Mouse (Mus musculus) spleen, postnatal 4 days (tissue): ENCODE data around the gene Clspn.

Experiments used
- DNase-seq, 2 experiments: peaks; one replicate each; pipeline ENCODE4 v3.0.0; 2022; ENCODE audit warnings: low spot score in 2 of 2

Gene Clspn

DNA sequence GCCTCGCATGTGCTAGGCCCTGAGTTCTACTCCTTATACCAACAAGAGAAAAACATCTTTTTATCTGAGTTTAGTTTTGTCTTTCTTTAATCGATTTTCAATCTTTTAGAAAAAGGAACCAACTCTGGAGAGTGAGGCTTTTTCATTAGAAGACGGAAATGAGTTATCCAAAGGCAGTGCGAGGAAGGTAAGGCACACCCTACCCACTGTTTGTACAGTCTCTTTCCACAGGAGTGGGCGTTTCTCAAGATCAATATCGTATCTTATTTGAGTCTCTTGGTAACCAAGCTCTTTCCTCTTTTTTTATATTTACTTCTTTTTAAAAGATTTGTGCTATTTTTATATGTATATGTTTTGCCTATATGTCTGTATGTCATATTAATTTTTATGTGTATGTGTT lies 7.1 kb downstream of the Clspn start:
- DNase-seq: no peak

DNA sequence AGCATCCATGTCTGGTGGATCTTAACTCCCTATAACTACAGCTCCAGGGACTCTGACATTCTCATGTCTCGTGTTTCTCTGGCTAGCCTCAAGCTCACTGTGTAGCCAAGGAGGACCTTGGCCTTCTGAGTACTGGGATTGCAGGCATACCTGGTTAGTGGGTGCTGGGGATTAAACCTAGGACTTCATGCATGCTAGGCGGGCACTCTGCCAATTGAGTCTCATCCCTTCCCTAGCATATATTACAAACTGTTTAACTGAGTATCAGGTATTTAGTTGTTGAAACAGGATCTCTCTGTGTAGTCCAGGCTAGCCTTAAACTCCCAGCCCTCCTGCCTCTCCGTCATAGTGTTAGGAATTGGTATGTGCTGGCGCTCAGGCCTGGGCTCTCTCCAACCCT lies 10.5 kb downstream of the Clspn start:
- DNase-seq: no peak

DNA sequence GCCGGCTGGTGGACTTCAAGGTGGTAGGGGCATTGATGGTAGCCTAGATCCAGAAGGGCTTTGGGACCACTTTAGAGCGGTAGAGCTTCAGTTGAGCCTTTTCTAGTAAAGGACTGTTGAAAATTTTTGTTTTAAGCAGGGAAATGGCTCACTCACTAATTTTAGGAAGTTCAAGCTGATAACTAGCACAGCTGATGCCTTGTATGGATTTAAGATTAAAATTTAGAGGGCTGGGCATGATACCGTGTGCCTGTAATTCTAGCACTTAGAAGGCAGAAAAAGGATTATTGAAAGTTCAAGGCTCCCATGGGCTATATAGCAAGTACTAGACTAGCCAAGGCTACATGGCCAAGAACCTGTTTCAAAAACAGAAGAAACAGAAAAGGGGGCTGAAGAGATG lies 13.0 kb downstream of the Clspn start:
- no peak for DNase-seq

DNA sequence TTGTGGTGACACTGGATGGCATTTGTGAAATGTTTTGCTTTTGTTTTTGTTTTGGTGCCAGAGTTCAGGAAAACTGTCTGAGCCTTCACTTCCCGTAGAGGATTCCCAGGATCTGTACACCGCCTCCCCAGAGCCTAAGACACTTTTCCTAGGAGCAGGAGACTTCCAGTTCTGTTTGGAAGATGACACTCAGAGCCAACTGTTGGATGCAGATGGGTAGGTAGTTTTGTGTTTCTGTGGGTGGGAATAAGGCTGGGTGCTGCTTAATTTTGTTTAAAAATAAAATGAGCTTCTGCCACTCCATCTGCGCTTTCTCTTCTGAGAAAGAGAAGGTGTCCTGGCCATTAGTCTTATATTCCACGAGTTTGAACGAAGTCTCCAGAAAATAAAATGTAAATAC lies 19.5 kb downstream of the Clspn start:
- DNase-seq: no peak

DNA sequence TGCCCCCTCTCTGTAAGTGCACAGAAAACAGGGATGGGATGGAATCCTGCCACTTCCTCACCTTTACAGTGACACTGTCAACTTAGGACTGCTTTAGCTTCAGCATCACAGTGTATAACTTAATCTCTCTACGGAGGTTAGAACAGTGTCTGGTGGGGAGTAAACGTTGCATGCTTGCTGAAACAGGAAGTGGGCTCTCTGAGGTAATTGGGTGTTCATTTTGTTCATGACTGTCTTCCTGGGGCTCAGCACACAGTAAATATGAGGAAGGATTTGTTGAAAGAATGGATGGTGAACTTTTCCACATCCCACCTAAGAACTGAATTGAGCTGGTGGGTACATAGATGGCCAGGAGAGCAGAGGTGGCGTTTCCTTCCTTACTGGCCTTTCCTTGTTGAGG lies 21.2 kb downstream of the Clspn start:
- DNase-seq: no peak

DNA sequence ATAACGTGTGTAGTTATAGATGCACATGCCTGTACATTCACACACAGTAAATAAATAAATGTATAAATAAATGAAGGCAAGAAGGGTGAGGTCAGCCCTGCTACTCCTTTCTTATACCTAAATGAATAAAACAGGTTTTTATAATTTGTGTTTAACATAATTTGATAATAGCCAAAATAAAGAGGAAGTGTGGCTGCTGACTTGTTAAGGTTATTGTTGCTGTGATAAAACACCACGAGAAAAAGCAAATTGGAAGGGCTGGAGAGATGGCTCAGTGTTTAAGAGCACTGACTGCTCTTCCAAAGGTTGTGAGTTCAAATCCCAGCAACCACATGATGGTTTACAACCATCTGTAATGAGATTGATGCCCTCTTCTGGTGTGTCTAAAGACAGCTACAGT lies 22.3 kb downstream of the Clspn start:
- no peak for DNase-seq

DNA sequence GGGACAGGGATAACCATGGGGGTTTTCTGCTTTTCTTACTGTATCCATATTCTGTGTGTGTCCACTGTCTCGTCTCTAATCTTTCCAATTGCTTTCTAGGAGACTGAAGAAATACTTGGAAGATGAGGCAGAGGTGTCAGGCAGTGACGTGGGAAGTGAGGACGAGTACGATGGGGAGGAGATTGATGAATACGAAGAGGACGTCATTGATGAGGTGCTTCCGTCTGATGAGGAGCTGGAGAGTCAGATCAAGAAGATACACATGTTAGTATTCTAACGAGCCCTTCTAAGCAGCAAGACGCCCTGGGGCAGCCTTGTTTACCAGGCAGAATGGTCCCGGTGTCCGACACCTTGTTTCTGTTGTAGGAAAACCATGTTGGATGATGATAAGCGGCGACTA lies 29.0 kb downstream of the Clspn start:
- DNase-seq: no peak

DNA sequence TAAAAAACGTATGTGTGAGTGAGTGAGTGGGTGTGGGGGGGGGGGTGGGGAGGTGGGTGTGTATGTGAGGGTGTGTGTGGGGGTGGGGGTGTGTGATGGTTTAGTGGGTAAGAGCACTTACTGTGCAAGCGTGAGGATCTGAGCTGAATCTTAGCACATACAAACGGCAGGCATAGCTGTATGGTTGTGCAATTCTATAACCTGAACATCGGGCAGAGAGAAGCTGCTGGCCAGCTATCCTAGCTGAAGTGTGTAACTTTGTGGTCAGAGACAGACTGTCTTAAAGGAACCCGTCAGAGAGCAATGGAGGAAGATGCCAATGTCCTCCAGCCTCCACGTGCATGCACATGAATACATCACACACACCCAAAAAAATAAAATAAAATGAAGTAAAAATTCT lies 35.3 kb downstream of the Clspn start:
- DNase-seq: no peak

DNA sequence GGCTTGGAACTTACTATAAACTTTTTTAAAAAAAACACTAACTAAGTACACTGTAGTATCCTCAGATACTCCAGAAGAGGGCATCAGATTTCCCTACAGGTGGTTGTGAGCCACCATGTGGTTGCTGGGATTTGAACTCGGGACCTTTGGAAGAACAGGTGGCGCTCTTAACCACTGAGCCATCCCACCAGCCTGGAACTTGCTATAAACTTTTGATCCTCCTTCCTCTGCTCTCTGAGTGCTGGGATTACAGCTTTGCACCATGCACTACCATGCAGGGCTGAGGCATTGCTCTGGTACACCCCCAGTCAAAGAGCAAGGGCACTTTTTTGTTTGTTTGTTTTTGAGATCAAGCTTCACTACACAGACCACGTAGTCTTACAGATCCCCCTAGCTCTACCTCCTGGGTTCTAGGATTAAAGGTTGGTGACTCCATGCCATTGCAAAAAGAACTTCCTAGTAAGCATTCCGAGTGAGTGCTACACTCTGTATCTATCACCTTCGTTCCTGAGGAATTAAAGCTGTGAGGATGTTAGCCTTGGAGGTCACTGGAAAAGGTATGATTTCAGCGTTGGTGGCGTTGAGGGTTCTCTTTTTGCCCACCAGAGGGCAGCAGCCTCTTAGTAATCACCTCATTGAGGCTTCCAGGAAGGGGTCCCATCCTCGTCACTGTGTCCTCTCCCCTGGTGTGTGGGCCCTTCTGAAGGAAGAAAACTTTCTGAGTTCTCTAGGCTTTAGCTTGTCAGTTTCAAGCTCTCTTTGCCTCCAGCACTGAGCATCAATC lies 43.4 kb downstream of the Clspn start:
- DNase-seq: peak in 1 of 2 experiments; percentile 72

DNA sequence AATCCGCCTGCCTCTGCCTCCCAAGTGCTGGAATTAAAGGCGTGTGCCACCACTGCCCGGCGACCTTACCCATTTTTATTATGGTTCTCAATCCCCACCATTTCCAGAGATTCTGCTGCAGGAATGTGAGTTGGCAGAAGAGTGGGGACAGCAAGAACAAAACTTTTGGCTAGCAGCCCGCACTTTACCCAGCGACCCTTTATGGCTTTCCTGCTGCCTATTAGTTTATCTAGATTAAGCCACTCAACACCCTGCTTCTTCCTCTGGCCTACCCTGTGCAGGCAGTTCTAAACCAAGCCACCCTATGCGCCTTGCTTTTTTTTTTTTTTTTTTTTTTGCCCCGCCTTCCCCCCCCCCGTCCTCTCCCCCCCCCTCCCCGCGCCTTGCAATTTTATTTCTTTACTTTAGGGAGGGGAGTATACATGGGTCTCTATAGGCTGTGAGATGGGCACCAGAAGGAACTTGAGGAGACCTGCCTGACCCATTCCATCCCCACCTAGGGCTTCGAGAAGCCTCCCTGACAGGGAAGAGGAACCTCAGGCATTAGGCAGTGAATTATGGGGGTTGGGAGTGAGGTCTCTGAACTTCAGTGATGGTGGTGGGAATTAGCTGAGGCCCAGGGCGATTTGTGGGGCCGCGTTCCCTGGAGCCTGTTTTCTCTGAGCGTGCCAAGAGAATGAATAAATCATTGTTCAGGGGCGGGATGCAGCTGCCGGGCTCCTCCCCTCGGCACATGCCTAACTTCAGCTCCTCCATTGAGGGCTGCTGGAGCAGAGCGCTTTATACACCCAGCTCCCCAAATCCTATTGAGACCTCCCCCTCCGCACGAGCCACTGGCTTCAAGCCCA lies 45.1 kb downstream of the Clspn start:
- DNase-seq: no peak

DNA sequence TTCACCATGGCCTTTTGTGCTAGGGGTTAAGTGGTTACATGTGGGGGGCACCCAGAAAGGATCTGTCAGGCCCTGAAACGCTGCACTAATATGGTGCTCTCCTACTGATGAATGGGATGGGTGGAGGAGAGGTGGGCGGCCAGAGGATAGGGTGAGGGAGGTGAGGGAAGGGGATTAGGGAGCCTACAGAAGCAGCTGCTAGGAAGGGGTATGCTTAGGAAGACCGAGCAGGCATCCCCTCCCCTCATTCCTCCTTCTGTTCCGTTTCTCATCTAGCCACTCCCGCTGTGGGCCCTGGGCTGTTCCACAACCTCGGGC lies 45.7 kb downstream of the Clspn start:
- DNase-seq: no peak

DNA sequence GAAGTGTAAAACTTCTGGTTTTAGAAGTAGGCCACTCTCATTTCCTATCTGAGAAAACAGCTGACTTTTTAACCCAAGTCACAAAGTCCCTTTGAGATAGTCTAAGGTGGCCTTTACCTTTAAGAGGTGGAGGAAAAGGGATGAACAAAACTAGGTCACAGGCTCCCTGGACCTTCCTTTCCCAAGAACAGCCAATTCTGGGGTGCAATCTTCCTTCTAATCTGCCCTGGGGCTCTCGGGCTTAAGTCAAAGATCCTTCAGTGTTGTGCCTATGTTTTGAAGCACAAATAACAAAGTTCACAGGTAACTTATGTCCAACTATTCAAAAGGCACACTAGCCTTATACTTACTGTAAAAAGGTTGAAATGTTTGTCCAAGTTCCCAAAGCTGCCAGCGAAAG lies 47.4 kb downstream of the Clspn start:
- DNase-seq: no peak

DNA sequence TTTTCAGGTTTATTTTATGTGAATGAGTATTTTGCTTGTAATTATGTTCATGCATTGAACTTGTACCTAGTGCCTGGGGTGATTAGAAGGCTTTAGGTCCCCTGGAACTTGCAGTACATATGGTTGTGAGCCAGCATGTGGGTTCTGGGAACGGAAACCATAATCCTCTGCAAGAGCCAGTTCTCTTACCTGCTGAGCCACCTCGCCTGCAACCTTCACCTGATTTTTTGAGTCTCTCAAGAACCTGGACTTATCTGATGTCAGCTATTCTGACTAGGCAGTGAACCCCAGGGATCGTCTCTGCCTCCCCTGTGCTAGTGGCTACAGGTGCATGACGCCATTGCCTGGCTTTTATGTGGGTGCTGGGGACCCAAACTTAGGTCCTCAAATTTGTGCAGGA lies 49.0 kb downstream of the Clspn start:
- no peak for DNase-seq

DNA sequence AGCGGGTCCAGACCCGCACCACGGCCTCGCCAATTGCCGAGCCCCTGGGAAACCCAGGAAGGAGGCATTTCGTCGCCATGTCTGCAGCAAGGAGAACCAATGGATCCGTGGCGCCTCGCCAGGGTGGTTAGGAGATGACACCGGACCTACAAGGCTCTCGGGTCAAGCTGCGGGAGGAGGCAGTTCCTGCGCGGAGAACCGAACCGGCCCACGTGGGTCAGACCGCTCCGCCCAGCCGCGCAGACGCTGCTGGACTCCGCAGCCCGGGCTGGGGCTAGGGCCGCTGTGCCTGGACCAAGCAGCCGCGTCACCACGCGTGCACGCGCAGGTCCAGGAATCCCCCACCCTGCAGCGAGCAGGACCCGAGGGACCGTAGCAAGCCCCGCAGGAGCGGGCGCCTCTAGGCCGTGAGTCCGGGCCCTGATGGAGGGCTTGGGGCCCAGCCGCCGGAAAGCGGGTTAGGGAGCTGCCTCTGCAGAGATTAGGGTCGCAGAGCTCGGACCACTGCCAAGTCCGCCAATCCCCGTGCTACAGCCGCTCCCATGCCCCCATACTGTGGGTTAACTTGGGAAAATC lies 53.0 kb downstream of the Clspn start, which contains the start of gene 5730409E04Rik:
Gene 5730409E04Rik (plus strand): TSS at position 213 of the 576 bp plus-strand sequence.
- DNase-seq: peak; percentile 24 to 66

DNA sequence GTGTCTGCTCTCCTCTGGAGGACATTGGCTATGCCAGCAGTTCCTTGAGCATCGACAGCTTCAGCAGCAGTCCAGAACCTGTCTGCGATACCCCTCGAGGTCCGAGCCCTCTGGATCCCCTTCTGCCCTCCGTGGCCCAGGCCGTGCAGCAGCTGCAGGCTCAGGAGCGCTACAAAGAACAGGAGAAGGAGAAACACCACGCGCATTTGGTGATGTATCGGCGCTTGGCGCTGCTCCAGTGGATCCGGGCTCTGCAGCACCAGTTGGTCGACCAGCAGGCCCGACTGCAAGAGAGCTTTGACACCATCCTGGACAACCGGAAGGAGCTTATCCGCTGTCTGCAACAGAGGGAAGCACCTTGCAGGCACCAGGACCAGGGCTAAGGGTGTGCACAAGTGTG lies 55.3 kb downstream of the Clspn start:
- DNase-seq: no peak

DNA sequence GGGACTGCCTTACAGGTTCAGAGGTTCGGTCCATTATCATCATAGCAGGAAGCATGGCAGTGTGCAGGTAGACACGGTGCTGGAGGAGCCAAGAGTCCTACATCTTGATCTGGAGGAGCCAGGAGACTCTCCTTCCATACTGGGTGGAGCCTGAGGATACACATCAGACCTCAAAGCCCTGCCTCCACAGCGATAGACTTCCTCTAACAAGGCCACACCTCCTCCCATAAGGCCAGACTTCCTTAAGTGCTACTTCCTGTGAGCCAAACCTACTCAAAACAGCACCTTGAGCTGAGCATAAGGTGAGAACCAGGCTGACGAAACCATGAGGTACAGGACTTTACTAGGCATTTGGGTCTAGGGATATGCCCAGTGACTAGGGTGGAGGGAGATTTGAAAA lies 59.6 kb downstream of the Clspn start:
- no peak for DNase-seq

DNA sequence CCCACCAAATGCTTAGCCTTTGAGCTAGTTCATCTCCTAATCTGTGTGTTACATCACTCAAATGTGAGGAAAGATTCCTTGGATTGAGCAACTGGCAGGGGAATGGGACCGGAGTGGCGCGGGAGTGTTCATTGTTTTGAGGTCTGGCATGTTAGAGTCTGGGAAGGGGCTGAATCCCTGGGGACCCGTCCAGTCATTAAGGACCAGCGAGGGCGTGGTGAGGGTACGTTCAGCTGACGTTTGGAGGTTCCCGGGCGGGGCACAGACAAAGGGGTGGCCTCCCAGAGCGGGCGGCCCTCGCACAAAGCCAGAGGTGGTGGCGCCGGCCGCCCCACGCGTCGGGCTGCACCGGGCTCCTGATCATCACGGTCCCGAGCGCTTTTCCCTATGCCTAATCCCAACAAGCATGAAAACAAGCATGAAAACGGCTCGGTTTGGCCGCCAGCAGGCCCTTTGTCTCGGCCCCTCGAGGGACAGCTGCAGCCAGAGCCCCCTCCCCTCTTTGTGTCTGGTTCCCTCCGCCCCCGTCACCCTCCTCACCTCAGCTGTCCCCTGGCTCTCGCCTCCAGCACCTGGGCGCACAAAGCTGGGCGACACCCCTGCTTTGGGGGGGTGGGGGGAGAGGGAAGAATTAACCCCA lies 63.1 kb downstream of the Clspn start:
- DNase-seq: no peak

DNA sequence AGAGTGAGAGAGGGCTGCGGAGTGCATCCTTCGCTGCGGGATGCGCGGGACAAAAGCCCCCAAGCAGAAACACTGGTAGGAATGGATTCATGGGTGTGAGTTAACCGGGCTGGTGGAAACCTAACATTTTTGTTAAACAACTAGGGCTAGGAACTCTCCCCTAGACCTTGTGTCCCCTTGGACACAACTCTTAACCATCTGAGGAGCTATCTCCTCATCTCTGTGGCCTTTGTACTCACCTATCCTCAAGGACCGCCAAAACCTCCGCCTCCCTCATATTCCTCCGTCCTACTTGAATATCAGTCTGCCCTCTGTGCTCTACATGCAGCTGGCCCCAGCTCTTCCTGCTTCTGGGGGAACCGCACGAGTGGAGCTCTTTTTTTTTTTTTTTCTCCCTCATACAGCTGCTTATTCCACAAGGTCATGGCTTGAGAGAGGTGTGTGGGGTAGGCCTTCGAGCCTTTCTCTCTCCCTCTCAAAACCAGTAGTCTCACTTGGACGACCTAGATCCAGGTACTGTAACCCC lies 63.7 kb downstream of the Clspn start:
- no peak for DNase-seq

DNA sequence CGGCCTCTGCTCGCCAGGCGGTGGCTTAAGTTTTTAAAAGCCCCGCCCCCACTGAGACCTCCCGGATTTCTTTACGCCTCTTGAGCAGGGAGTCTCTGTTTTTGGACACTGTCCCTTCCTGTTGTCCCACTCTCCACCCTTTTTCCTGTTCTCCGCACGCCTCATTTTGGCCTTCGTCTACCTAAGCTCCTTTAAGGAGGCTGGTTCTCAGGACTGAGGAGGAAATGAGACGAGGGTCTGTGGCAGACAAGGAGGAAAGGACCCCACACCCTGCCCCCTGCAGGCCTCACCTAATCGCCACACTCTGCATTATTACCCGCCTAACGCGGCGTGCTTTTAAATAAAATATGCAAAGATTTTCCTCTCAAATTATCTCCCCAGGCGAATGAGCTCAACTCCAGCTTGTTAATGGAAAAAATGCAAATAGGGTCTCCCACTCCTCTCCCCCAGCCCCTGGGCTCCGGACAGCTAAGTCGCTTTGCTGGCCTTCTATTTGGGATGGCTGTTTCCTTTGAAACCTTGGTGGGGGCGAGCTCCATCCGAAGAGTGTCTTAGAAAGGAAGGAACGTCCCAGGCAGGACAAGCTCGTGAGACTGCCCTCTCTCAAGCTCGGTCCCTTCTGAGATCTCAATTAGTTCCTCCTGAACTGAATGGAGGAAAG lies 70.4 kb downstream of the Clspn start:
- DNase-seq: no peak

DNA sequence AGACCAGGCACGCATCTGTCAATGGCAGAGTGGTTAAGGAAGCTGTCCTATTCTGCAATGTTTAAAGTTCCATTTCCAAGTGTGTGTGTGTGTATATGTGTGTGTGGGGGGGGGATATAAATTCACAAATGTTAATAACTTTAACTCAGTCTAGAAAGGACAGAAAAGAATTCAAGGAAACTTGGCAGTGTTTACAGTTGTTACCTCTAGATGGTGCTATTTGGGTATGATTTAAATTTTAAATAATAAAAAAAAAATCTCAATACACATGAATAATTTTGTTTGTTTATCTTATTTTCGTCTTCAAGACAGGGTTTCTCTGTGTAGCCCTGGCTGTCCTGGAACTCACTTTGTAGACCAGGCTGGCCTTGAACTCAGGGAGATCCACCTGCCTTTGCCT lies 75.2 kb downstream of the Clspn start:
- no peak for DNase-seq

DNA sequence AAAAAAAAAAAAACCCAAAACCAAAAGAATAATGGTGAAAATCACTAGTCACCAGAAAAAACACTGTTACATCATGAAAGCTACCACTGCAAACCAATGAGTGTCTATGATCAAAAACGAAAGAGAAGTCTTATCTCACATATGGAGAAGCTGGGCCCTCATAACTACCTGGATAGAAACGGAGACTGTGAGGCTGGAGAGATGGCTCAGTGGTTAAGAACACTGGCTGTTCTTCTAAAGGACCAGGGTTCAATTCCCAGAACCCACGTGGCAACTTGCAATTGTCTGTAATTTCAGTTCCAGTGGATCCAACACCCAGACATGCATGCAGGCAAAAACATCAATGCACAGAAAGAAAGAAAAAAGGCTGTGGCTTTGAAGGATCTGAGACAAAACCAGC lies 75.9 kb downstream of the Clspn start:
- DNase-seq: no peak

DNA sequence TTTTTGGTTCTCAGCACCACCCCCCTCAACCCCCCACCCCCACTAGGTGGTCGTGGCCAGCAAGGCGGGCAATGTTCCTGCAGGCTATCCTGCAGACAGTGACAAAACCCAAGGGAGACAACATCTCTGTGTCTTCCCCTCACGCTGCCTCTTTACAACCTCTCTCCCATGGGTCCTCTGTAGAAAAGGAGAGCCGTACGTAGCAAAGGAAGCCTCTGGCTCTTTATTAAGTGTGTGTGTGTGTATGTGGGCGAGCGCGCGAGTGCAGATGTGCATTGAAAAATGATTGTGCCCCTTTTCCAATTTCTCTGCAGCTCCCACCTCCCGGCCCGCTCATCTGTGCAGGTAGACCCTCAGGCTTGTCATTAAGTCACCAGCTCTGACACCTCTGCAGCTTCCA lies 79.6 kb downstream of the Clspn start:
- DNase-seq: no peak
